Mouse (Mus musculus): ENCODE results near the gene Dbndd1. TPM values are rescaled to one million over a fixed set of nuclear protein-coding genes. Genes with fewer than 3 reads are reported as not detected.
"Not testable (repeated sequence)": the region's sequence is repeated elsewhere in the genome, so short reads cannot be mapped to it uniquely, and the experiment has no call there.

Gene Dbndd1
- total RNA-seq (2021): not detected

DNA sequence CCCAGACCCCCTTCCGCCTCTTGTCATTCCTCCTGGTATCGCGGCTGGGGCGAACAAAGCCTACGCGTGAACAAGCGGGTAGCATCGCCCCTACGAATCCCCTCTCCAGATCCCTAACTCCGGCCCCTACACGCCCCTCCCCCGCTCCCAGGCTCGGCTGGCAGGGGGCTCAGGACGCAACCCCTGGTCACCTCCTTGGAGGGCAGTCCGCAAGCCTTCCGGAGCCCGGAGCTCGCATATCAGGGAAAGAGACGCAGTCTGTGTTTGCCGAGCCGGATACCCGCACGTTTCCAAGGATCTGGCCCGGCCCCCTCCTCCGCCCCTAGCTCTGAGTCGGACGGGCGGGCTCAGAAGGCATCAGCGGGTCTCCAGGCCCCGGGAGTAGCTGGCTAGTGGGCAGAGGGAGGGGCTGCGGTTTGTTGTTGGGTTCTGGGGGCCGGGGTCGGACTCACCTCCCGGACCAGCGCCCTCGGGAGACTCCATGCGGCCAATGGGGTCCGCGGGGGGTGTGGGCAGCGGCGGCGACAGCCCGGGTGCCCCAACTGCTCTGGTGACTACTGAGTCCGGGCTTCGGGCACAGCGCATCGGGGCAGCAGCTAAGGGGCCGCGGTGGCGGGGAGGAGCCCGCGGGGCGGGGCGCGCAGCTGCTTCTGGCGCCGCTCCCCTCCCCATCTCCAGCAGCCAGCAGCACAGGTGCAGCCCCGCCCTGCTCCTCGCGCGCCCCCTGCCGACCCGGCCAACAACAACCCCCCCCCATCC lies at the start of gene Dbndd1:
TSS of gene Dbndd1 (minus strand) at position 683 of the 759 bp plus-strand sequence.
- DNase-seq: peak; percentile 48

DNA sequence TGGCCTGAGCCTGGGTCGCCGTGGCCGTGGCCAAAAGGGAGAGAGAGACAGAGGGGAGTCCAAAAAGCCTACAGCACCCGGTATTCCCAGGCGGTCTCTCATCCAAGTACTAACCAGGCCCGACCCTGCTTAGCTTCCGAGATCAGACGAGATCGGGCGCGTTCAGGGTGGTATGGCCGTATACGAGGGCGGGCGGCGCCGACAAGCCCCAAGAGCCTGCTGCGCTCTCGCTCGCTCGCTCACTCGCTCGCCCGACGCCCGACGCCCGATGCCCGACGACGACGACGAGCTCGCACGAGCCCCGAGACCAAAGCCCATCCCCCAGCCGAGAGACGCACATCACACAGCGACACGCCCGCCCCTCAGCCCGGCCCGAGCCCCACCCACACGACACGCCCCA lies 49.0 kb upstream of the Dbndd1 start:
- DNase-seq: not testable (repeated sequence)

DNA sequence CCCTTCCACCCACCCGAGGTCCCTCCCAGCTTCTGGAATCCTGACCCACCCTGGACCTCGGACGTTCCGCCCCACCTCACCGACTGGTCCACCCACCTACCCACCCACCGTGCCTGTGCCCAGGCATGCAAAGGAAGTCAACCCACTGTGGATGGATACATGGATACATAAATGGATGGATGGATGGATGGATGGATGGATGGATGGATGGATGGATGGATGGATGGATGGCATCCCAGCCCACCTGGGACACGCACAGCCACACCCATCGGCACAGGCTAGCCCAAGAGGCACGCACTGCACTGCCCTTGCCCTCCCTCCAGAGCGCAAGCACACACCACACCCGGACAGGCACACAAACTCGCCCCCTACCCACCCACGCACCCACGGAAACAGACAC lies 22.4 kb upstream of the Dbndd1 start:
- not testable (repeated sequence) for DNase-seq

DNA sequence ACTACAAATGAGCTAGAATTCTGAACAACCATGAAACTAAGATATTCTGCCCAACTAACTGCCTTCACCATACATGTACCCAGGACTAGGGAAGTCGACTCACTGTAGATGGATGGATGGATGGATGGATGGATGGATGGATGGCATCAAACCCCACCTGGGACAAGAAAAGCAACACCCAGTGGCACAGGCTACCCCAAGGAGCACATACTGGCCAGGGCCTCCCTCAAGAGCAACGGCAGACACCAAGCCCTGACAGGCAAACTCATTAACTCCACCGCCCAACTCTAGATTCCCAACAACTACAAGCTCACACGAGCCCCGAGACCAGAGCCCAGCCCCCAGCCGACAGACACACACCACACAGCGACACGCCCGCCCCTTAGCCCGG lies 21.7 kb upstream of the Dbndd1 start:
- no peak for DNase-seq

DNA sequence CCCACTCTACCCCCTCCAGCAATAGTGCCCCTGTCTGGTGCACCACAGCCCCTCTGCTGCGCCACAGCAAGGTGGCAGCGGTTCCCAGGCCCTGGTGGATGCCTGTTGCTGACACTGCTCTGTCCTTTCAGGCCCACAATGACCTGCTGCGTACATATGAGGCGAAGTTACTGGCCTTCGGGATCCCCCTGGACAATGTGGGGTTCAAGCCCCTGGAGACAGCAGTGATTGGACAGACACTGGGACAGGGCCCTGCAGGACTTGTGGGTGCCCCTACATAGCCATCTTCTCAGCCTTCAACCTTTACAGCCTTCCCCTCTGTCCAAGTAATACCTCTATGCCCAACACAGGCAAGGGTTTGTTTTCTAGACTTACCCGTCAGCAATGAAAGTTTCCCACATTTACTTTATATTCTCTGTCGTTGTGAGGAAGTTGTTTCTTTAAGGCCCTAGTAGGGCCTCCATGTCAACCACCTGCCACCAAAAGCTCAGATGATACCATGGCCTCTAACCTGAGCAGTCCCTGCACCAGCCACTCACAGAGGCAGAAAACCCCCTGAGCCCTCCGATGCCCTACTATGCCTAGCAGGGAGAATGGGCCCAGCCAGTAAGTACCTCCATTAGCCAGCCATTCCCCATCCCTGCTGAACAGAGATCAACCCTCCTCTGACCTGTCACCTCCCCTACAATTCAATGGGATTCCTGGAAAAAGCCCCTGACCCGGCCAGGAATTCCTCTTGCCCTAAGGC lies 21.2 kb upstream of the Dbndd1 start:
- no peak for DNase-seq

DNA sequence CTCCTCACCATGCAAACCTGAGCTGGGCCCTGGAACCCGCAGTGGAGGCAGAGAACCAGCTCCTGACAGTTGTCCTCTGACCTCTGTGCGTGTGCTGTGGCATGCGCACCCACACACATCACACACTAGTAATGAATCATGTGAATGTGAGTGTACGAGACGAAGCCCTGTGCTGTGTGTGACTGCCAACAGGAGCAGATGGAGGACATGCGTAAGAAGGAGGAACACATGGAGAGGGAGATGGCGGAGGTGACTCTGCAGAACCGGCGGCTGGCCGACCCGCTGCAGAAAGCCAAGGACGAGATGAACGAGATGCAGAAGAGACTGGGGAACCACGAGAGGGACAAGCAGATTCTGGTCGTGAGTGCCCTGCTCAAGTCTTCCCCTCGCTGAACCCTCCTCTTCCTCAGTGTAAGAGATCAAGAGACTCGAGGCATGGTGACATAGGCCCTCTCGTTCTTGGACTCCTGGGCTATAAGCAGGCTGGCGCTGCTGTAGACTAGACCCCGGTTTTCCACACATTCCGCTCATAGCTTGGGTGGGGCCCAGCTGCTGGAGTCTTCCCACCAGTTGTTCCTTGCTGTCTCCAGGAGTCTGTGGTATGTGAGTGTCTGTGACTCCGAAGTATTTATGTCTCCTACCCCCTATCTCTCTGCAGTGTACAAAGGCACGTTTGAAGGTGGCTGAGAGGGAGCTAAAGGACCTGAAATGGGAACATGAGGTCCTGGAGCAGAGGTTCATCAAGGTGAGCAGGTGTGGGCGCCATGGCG lies 12.6 kb upstream of the Dbndd1 start:
- no peak for DNase-seq

DNA sequence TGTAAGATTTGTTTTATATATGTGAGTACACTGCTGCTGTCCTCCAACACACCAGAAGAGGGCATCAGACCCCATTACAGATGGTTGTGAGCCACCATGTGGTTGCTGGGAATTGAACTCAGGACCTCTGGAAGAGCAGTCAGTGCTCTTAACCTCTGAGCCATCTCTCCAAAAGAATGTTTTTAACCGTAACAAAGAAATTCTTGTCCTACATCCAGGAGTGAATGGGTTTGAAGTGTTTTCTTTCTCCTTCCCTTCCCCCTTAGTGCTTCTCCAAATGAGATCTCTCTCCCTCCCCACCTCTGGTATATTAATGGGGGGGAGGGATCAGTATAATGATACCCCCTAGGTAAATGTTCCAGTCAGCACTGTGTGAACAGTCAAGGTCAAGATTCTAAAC lies 4.8 kb upstream of the Dbndd1 start:
- DNase-seq: not testable (repeated sequence)

DNA sequence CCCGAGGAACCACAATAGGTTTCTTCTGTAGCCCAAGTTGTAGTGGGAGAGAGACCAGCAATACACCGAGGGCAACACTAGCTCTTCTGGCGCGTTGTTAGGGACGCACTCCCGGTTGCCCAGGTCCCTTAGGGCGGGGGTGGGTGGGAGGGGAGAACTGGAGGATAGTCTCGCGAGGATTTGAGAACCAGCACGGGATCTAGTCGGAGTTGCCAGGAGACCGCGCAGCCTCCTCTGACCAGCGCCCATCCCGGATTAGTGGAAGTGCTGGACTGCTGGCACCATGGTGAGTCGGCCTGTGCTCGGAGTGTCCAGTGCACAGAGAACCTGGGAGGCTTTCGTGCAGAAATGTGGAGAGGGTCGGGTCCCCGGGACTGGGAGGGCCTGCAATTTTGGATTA lies 3.4 kb upstream of the Dbndd1 start, which contains the start of gene Gas8:
TSS of gene Gas8 (plus strand) at position 168 of the 400 bp plus-strand sequence.
- peak; percentile 93 for DNase-seq

DNA sequence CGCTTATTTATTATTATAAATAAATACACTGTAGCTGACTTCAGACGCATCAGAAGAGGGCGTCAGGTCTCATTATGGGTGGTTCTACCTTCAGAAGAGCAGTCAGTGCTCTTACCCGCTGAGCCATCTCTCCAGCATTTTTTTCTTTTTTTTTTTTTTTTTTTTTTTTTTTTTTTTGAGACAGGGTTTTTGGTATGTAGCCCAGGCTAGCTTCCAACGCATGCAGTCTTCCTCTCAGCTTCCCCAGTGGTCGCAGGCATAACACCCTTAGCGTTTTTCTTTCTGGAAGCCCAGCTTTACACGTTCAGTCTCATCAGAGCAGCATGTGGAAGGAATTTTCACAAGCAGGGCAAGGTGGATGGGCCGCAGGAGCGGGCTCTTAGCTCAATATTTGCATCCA lies 2.9 kb upstream of the Dbndd1 start:
- DNase-seq: no peak

DNA sequence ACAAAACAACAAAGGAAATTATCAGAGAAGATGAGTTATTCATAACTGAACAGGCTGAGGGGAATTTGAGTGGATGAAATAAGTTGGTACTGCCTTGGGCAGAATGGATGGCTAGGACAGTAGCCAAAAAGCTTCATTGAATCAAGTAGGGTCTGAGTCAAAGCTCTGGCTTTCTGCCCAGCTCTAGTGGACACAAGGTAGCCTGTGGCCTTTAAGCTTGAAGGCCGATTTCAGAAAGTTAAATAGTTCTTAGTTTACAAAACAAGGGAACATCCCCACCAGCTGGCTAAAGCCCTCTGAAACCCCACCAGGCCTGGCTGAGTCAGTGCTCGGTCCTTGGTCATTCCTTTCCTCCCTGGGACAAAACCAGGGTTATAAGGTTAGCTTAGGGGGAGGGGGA lies 1.3 kb upstream of the Dbndd1 start:
- no peak for DNase-seq

DNA sequence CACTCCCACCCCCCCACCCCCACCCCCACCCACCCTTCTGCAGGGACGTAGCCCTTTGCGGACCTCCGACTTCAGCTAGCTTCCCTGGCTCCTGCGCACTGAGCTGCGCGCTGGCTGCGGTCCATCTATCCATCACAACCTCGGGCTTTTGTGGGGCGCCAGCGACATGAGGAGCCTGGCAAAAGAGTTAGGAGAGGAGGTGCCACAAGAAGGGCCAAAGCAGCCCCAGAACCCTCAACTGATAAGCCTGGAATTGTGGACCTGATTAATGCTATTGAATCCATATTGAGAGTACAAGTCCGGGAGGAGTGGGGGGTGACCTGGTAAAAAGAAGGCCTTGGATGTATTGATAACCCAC lies 256 bp upstream of the Dbndd1 start:
- no peak for DNase-seq

DNA sequence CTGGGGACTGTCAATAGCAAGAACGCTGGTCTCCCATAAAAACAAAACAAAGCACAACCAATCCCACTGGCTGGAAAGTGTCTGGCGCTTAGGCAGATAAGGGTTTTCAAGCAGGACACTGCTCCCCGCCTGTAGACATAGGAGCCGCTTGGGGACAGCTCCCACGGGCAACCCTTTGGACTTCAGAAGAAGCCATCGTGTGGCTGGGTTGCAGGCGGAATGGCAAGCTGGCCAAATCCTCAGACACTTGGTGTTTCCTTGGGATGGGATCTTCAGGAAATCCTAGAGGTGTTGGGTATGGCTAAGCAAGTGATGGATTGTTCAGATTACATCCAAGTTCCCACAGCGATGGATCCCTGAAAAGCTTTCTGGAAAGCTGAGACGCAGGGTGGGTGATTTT lies 1.1 kb downstream of the Dbndd1 start:
- no peak for DNase-seq

DNA sequence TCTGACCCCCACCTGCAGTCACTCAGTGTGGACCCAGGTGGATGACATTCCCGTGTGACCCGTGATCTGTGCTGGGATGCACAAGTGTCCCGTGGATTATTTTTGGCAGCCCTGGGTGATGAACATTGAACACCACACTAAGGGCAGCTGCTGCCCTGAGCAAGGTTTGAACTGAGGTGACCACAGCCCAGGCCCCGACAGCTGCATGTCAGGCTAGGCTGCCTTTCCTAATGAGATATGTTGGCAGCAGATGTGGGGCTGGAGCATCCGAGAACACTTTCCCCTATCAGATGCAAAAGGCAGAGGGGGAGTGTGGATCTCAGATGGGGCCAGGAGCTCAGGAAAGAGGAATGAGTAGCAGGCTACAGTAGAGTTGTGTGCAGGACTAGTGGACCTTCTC lies 4.4 kb downstream of the Dbndd1 start:
- no peak for DNase-seq

DNA sequence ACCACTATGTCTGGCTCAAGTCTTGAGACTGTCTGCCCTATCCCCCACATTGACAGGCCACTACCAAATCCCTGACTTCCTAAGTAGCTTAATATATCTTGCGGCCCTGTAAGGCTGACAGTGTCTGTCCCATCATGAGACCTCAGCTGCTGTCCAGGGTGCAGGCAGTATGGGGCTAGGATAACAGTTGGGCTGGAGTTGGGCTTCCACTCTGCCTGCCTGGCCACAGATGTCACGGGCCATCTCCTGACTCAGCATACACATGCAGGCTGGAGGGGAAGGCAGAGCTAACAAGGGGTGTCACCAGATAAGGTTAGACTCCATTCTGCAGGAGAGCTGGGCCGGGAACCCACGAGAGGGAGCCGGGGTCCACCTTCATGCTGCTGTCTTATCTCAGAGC lies 8.1 kb downstream of the Dbndd1 start:
- no peak for DNase-seq

DNA sequence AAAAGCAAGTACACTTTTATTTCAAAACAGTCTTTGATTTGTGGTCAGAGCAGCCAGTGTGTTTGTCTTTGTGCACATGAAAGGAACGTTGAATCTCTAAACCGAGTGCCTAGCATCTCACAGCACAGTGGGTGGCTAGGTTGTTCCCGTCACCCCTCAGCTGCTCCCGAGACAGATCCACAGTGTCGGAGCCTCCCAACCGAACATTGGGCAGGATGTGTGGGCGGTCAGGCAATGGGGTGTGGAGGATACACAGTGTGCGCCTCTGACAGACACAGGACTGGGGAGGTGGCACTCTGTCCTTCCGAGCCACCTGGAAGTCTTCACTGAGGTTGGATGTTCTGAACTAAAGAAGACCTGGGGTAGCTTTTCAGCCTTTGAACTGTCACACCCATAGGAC lies 9.6 kb downstream of the Dbndd1 start:
- DNase-seq: no peak

DNA sequence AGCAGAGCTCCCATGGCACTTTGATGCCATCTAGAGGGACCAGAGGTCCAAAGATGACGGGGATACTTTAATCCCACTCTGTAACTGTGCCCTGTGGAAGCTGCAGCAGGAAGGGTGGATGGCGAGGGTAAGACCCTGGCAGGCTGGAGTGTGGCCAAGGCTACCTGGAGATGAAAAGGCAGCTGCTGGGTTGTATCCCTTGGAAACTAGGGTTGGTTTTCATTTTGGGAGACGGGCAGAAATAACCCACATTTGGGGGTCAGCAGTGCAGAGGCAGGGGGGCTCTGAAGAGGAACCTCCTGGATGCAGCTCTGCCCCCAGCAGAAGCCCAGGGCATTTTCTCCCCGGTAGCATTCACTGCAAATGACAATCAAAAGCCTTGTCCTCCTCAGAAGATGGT lies 10.0 kb downstream of the Dbndd1 start:
- DNase-seq: no peak

DNA sequence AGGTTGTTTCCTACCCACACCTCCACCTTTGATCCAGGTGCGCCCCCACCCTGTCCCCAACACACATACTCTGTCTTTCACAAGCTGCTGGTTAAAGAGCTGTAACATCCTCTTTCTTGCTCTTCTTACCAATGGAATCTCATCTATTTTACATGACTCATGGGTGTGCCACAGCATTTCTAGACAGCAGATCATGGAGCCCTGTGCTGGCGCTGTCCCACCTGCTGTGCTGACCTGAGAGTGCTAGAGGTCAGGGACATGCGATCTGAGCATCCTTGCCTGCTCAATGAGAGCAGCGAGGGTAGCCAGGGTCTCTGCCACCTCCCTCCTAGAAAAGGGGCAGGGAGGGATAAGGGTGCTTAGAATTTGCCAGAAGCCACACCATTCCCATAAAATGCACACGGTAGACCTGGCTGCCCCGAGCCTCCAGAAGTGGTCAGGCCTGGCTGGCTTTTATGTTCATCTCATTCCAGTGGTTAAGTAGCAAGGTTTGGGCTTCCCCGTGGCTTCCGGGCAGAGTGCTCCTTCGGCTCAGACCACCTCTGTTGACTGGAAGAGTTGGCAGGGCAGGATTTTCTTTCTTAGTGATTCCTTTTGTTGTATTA lies 10.6 kb downstream of the Dbndd1 start:
- no peak for DNase-seq

DNA sequence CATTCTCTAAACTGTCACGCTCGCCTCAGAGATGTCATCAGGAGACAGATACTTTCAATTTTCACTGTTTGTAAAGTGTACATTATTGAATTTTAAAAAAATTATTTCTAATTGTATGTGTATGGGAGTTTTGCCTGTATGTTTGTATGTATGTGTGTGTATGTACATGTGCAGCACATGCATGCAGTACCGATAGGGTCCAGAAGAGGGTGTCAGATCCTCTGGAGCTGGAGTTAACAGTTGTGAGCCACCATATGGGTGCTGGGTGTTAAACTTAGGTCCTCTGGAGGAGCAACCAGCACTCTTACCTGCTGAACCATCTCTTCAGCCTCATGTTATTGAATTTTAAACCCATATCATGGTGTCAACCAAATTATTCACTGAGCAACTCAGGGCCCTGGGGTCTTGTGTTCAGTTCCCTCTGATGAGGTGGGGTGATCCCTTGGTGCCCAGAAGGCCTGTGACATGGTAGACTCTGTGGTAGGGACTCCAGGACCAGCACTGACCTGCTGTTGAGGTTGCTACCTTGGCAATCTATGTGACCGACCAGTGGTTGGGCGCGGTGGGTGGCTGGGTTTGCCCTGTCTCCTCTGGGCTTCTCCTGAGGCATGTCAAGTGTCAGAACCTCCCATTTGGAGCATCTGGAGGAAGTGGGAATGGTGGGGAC lies 11.3 kb downstream of the Dbndd1 start:
- no peak for DNase-seq

DNA sequence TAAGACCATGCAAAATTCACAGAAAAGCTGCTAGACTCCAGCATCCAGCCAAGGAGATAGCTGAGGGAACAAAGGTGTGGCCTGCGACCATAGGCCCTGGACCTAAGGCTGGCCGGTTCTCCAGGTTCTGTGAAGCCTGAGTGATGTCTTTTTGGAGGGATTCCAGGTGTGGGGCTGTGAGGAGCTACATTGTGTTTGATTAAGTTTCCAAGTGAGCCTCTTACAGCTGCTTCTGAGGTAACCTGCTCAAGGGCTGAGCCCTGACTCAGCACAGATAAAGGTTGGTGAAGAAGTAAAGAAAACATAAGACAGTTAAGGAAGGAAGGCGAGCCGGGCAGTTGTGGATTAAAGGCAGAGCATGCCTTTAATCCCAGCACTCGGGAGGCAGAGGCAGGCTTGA lies 13.1 kb downstream of the Dbndd1 start:
- no peak for DNase-seq

DNA sequence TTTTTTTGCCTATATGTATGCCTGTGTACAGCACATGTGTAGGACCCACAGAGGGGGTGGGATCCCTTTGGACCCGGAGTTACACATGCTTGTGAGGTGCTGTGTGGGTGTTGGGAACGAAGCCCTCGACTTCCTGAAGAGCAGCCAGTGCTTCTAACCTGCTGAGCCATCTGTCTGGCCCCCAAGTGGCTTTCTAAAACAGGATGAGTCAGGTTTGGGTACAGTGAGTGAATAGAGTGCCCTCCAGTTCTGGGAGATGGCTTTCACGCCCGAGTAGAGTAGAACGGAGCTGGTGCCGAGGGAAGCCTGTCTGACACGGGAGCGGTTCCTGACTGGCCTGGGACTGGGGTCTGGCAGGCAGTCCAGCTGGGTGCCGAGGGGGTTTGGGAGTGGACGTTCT lies 15.7 kb downstream of the Dbndd1 start:
- no peak for DNase-seq

DNA sequence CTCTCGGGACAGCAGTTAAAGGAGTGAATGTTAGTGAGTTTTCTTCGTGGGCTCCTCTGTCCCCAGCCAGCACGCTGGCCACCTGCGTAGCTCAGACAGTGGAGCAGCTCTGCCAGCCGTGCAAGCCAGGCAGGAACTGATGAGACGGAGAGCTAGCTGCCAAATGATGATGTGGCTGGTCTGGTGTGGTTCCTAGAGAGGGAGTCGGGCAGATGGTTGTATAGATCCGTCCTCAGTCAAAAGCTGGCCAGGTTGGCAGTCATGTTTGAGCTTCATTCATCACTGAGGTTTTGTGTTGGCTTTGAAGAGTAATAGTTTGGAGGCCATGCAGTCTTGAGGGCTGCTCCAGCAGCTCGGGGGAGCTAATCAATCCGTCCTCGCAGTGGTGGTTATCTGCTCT lies 16.3 kb downstream of the Dbndd1 start:
- no peak for DNase-seq

DNA sequence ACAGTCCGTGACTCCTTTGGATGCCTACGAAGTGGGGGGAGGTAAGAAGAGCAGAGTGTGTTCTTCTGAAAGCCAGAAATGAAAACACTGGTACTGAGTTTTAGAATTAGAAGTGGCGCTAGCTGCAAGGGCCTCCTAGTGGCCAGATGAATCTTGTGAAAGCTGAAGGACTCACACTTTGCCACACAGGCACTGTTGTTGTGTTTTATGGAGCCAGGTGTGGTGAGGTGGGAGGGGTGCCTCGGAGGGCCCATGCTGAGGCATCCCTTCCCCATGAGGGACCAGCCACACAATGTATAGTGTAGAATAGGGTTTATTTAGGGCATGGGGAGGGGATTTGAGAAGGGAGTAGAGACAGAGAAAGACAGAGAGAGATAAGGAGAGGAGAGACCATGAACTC lies 17.6 kb downstream of the Dbndd1 start:
- DNase-seq: no peak
